Mouse (Mus musculus): ENCODE measurements around the gene Vsig2.

Gene Vsig2

GRCm38 (mm10) chr9:37539170-37540025, at the start of gene Vsig2:
Gene Vsig2 (plus strand): TSS chr9:37539255.
- no peak for DNase-seq (ENCODE audit: low read depth in 1 of 2, low spot score in 2 of 2)

GRCm38 (mm10) chr9:37489446-37490120, 49.5 kb upstream of the Vsig2 start:
- peak in 1 of 2 experiments; percentile 2 for DNase-seq (ENCODE audit: low read depth in 1 of 2, low spot score in 2 of 2)

- no peak for DNase-seq (ENCODE audit: low read depth in 1 of 2, low spot score in 2 of 2)
Observed at GRCm38 (mm10) chr9:37495761-37496160, 43.3 kb upstream of the Vsig2 start.

DNA sequence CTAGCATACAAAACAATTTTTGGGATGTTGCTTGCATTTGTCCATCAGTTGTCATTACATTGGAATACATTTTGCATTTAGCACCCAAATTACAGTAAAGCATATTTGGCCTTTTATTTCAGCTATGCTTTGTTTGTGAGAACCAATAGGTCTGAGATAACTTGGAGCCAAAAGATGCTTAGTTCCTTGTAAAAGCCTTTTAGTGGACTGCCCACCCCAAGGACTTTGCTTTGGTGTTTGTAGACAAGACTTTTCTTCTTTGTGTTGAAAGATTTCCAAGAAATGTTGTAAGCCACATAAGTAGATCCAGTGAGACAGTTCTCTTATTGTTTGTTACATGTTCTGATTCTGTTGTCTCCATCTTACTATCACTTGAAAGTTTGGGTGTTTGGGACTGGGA, 42.7 kb upstream of the Vsig2 start:
- DNase-seq (ENCODE audit: low read depth in 1 of 2, low spot score in 2 of 2) = no peak

DNA sequence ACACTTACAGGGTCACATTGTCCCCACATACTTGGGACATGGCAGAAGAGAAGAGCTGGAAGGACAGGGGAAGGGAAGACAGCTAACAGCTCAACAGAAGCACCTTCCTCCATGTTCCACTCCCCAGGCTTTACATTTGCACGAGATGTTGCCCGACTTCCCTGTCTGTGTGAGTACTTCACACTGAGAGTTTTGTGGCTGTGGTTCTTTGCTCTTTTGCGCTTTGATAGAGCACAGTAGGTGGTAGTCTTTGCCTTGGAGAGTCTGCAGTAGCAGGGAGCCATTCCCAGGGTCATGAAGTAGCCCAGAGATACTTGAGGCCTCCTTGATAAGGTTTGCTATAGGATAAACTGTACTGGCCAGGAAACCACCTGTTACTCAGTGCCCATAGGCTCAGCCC, 38.9 kb upstream of the Vsig2 start:
- DNase-seq (ENCODE audit: low read depth in 1 of 2, low spot score in 2 of 2) = no peak

- no peak for DNase-seq (ENCODE audit: low read depth in 1 of 2, low spot score in 2 of 2)
Observed at GRCm38 (mm10) chr9:37501170-37501569, 37.9 kb upstream of the Vsig2 start.

- DNase-seq (ENCODE audit: low read depth in 1 of 2, low spot score in 2 of 2) = no peak
Observed at GRCm38 (mm10) chr9:37504348-37504747, 34.7 kb upstream of the Vsig2 start.

DNA sequence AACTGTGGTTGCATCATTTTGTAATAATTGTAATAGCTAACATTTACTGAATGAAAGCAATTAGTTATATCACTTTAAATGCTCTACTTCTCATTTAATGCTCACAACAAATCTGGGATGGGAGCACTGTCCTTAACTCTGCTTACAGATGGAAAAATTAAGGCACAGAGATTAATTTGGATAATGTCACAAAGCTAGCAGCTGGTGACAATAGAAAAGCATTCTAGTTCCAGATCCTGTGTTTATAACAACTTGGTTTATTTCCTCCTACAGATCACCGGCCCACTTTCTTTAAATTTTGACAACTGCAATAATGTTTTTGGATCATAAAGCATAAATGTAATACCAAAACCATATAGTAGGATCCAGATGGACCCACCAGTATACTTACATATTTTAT, 33.0 kb upstream of the Vsig2 start:
- no peak for DNase-seq (ENCODE audit: low read depth in 1 of 2, low spot score in 2 of 2)

GRCm38 (mm10) chr9:37512097-37512496, 27.0 kb upstream of the Vsig2 start:
- no peak for DNase-seq (ENCODE audit: low read depth in 1 of 2, low spot score in 2 of 2)

DNA sequence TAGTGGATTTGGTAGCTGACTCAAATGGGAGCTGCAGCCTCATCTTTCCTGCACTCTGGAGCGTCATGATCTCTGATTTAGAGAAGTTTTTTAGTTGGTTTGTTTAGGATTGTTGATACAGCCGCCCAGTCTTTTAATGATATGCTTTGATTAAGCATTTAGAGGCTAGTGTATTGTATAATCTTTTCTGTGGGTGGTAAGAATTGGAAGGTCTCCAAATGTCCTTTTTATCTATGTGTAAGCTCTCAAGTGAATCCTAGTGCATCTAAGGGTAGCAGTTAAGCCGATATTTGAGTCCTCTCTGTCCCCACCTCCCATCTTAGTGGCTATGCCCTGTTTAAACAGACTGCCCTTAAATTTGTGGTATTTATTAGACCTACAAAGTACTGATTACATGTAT, 24.6 kb upstream of the Vsig2 start:
- DNase-seq (ENCODE audit: low read depth in 1 of 2, low spot score in 2 of 2) = no peak

- no peak for DNase-seq (ENCODE audit: low read depth in 1 of 2, low spot score in 2 of 2)
Observed at GRCm38 (mm10) chr9:37517467-37517866, 21.6 kb upstream of the Vsig2 start.

DNA sequence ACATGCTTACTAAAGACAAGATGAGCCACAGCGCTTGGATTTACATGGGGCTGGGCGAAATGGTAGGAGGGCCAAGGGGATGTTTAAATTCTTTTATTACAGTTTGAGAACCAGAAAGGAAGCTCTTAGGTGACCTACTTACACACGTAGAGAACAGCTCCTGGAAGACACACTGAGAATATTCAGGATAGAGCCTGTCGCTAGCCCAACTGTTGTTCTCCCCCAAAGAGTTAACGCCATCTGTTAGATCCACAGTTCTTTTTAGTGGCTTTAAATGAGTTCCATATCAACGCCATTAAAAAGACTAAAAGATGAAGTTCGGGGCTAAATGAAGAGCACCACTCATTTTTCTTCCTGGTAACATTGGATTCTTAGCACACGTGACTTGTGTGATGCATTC, 20.1 kb upstream of the Vsig2 start:
- no peak for DNase-seq (ENCODE audit: low read depth in 1 of 2, low spot score in 2 of 2)

DNA sequence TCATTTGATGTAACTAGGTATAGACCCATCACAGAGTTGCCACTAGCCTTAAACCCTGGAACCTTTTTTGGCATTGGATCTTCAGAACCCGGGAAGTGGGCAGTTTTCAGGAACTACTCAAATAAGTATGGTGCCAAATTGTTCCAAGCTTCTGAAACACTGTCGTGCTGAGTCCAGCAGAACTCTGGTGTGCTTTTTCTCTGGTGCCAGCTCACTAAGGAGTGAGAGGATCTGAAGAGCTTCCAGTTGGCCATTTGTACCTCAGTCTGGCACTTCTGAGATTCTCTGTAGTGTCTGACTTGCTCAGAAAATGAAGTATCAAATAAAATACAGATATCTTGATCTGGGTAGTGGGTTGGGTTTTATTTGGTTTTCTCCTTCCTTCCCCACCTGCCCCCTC, 19.1 kb upstream of the Vsig2 start:
- DNase-seq (ENCODE audit: low read depth in 1 of 2, low spot score in 2 of 2) = no peak

DNA sequence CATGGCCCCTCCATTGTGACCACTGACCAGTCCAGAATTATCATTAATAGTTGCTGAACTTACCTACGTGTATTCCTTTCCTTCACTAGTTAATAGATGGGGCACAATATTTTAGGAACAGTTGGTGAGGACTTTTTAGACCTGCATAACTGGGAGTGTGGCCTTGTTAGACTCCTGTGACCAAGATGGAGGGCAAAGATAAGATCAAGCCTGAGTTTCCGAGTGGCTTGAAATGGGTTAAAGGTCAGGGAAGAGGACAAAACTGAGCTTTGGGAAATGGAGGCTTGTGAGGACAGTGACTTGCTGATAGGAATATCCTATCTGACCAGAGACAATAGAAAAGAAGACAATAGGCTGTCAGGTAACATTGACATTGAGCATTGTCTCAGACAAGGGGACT, 13.6 kb upstream of the Vsig2 start:
- DNase-seq (ENCODE audit: low read depth in 1 of 2, low spot score in 2 of 2) = no peak

DNA sequence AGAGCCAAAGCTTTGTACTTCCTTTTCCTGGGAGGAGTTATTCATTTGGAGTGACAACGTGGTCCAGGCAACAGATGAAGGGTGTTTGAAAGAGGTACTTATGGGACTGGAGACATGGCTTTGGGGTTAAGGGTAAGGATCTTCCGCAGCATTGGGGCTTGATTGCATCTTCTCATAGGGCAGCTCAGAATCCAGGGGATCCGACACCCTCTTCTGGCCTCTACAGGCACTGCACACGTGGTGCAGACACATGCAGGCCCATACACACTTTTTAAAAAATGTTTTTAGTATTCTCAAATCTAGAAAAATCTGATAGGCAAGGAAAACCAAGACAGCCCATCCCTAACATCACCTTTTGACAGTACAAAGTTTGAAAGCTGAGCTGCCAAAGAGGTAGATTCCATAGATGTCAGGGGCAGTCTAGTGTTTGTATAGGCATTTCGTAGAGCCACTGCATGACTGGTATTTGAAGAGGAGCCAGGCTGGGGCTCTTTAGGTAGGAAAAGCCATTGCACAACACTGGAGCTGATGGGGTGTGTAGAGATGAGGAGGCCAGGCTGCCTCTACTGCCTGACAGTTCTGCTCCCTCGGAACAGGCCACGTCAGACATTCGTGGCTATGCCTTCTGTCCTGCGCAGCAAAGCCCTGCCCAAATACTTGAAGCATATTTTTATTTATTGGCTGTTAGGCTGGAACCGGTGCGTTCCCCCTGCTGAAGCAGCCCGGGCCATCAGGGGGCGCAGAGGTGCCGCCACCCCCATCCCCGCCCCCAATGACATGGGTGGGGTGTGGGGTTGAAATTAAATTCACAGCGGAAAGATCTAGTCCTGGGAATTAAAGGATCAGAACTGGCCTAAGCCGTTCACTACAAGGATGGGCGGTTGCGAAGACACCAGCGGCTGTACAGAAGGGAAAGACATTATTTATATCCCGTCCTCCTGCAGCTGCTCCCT, 12.3 kb upstream of the Vsig2 start:
- no peak for DNase-seq (ENCODE audit: low read depth in 1 of 2, low spot score in 2 of 2)

- no peak for DNase-seq (ENCODE audit: low read depth in 1 of 2, low spot score in 2 of 2)
Observed at GRCm38 (mm10) chr9:37527396-37528224, 11.4 kb upstream of the Vsig2 start, which contains the start of gene Esam. Gene Esam (plus strand): TSS chr9:37528078.

GRCm38 (mm10) chr9:37528225-37528970, 10.7 kb upstream of the Vsig2 start:
- no peak for DNase-seq (ENCODE audit: low read depth in 1 of 2, low spot score in 2 of 2)

DNA sequence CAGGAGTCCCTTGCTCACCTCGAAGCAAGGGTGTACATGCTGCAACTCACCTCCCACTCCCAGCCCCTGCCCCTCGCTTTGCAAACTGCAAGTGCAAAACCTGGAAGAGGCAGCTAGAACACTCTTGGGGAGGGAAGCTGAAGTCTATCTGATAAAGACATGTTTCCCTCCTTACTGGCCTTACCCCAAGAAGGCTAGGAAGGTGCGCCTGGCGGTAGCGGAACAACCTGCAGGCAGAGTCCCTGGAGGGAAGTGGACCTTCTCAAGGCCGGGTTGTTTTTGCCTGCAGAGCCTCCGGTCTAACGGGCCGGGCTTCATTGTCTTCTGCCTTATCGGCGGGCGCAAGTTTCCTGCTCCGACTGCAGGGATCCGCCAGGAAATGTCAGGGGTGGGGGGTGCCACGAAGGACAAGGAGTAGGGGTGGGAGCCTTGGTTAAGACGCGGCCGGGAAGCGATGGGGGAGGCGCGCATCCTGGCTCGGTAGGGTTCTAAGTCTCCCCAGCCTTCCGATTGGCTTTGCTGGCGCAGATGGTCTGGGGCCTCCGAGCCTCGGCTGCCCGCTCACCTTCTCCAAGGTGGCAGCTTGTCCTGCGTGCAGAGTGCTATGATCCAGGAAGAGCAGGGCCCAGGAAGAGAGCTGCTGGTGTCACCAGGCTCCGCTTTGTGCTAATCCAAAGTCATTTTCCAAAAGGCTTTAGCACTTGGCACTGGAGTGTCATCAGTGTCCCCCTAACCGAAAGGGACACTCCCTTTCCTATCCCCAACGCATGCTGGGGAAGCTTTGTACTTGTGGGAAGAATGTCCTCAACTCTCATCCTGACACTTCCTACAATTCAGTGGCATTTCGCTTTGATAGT, 8.8 kb upstream of the Vsig2 start:
- no peak for DNase-seq (ENCODE audit: low read depth in 1 of 2, low spot score in 2 of 2)
